Mouse (Mus musculus): ENCODE measurements around the gene Cacna1c. TPM values are rescaled to one million over a fixed set of nuclear protein-coding genes. Genes with fewer than 3 reads are reported as not detected.
A peak's percentile ranks its signal among the peaks of the same experiment; 100 is the strongest.

Gene Cacna1c
- total RNA-seq, 2 experiments from 2014 or later: 3.6 to 4.9 TPM

- intact Hi-C loops (cut with DNase I; ENCODE audit: low total_unique reads): no loop called here
- DNase-seq: no peak
Measured at GRCm38 (mm10) chr6:118947286-118947685, 248.9 kb downstream of the Cacna1c start.

GRCm38 (mm10) chr6:118946660-118947059 lies 249.6 kb downstream of the Cacna1c start:
- intact Hi-C loops (cut with DNase I; ENCODE audit: low total_unique reads): no loop called here

GRCm38 (mm10) chr6:118944093-118944492 lies 252.1 kb downstream of the Cacna1c start:
- intact Hi-C loops (cut with DNase I; ENCODE audit: low total_unique reads): no loop called here
- no peak for DNase-seq

More at GRCm38 (mm10) chr6:118946660-118947059, 249.6 kb downstream of the Cacna1c start:
- DNase-seq: no peak

GRCm38 (mm10) chr6:118941816-118942215 lies 254.4 kb downstream of the Cacna1c start:
- intact Hi-C loops (cut with DNase I; ENCODE audit: low total_unique reads): no loop called here
- no peak for DNase-seq

- intact Hi-C loops (cut with DNase I; ENCODE audit: low total_unique reads): no loop called here
- no peak for DNase-seq
Measured at GRCm38 (mm10) chr6:118941036-118941435, 255.2 kb downstream of the Cacna1c start.

GRCm38 (mm10) chr6:118939626-118940025 lies 256.6 kb downstream of the Cacna1c start:
- intact Hi-C loops (cut with DNase I; ENCODE audit: low total_unique reads): no loop called here
- DNase-seq: no peak

- no peak for DNase-seq
- intact Hi-C loops (cut with DNase I; ENCODE audit: low total_unique reads): no loop called here
Measured at GRCm38 (mm10) chr6:118938386-118939096, 257.7 kb downstream of the Cacna1c start.

- intact Hi-C loops (cut with DNase I; ENCODE audit: low total_unique reads): no loop called here
- DNase-seq: no peak
Measured at GRCm38 (mm10) chr6:118937536-118937935, 258.7 kb downstream of the Cacna1c start.

- intact Hi-C loops (cut with DNase I; ENCODE audit: low total_unique reads): no loop called here
- peak; percentile 32 for DNase-seq
Measured at GRCm38 (mm10) chr6:118935520-118936415, 260.4 kb downstream of the Cacna1c start.

GRCm38 (mm10) chr6:118934243-118934902 lies 261.8 kb downstream of the Cacna1c start:
- DNase-seq: no peak
- intact Hi-C loops (cut with DNase I; ENCODE audit: low total_unique reads): no loop called here

GRCm38 (mm10) chr6:118933017-118933594 lies 263.1 kb downstream of the Cacna1c start:
- intact Hi-C loops (cut with DNase I; ENCODE audit: low total_unique reads): no loop called here
- no peak for DNase-seq

GRCm38 (mm10) chr6:118932002-118932700 lies 264.1 kb downstream of the Cacna1c start:
- no peak for DNase-seq

GRCm38 (mm10) chr6:118926669-118927068 lies 269.5 kb downstream of the Cacna1c start:
- DNase-seq: no peak
- intact Hi-C loops (cut with DNase I; ENCODE audit: low total_unique reads): no loop called here

More at GRCm38 (mm10) chr6:118932002-118932700, 264.1 kb downstream of the Cacna1c start:
- intact Hi-C loops (cut with DNase I; ENCODE audit: low total_unique reads): no loop called here

- DNase-seq: no peak
- intact Hi-C loops (cut with DNase I; ENCODE audit: low total_unique reads): no loop called here
Measured at GRCm38 (mm10) chr6:118924426-118924825, 271.8 kb downstream of the Cacna1c start.

GRCm38 (mm10) chr6:118923926-118924325 lies 272.3 kb downstream of the Cacna1c start:
- DNase-seq: no peak
- intact Hi-C loops (cut with DNase I; ENCODE audit: low total_unique reads): loop anchor here (2.0 kb wide), 1 partner anchor 179 kb away; no protein-coding TSS in a partner anchor

GRCm38 (mm10) chr6:118923212-118923577 lies 273.0 kb downstream of the Cacna1c start:
- no peak for DNase-seq
- intact Hi-C loops (cut with DNase I; ENCODE audit: low total_unique reads): loop anchor here (2.0 kb wide), 1 partner anchor 180 kb away; no protein-coding TSS in a partner anchor

GRCm38 (mm10) chr6:118922328-118923211 lies 273.6 kb downstream of the Cacna1c start:
- peak; percentile 68 for DNase-seq
- intact Hi-C loops (cut with DNase I; ENCODE audit: low total_unique reads): loop anchor here (2.0 kb wide), 1 partner anchor 180 kb away; no protein-coding TSS in a partner anchor

- intact Hi-C loops (cut with DNase I; ENCODE audit: low total_unique reads): no loop called here
Measured at GRCm38 (mm10) chr6:118908176-118908575, 288.0 kb downstream of the Cacna1c start.

More at GRCm38 (mm10) chr6:118908176-118908575, 288.0 kb downstream of the Cacna1c start:
- DNase-seq: no peak

All from gastrocnemius, postnatal 14 days (tissue).